Mouse (Mus musculus) cerebellum, adult 2 months (tissue): ENCODE measurements around the gene Tep1.

ENCODE experiments used
- CTCF ChIP-seq: fragments of 200-500 bp; IDR thresholded peaks from 2 replicates; pipeline ENCODE4 v1.5.1; 2011; ENCODE audit warnings: low read depth, mild to moderate bottlenecking, control low read depth, low read length, moderate library complexity, borderline replicate concordance; ENCODE audit not compliant: insufficient read depth
- POLR2A ChIP-seq: fragments of 200-500 bp; IDR thresholded peaks from 2 replicates; pipeline ENCODE4 v1.6.1; 2011; ENCODE audit warnings: low read length, control low read depth, borderline replicate concordance; ENCODE audit not compliant: insufficient read depth

DNA sequence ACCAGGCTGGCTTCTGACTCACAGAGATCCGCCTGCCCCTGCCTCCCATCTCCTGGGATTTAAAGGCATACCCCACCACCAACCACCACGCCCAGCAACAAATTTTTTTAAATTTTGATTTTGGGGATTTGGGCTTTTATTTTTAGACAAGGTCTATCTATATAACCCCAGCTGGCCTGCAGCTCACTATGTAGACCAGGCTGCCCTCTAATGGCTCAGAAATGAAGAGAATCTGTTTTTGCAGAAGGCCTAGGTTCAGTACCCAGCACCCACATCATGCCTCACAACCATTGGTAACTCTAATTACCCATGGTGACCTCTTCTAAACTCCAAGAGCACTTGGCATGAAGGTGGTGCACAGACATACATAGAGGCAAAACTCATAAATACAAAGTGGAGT lies 924 bp upstream of the Tep1 start:
- no peak for TF ChIP-seq CTCF
- no peak for TF ChIP-seq POLR2A
